Mouse (Mus musculus): Measurements from ENCODE around the gene Slc38a9. TPM values are rescaled to one million over a fixed set of nuclear protein-coding genes. Genes with fewer than 3 reads are reported as not detected.
A peak's percentile ranks its signal among the peaks of the same experiment; 100 is the strongest.

Slc38a9 gene
- polyA plus RNA-seq, 1 experiment from 2014 or later: 13.9 TPM

- H3K36me3 ChIP-seq: no peaks in the 10 kb centered on the region
- peaks cover 35% of the 10 kb centered on the region for H3K4me1 ChIP-seq
- 30% methylated on average over 4 of the region's 4 CpGs for WGBS
- no peaks in the 10 kb centered on the region for H3K9me3 ChIP-seq
- H3K27me3 ChIP-seq (replicated peaks): no peaks in the 10 kb centered on the region
- H3K4me2 ChIP-seq: no peak overlapping the region
- H3K4me3 ChIP-seq (replicated peaks): no peak overlapping the region
- no peak overlapping the region for H3K9ac ChIP-seq
- no peak for ATAC-seq (ENCODE audit: insufficient read depth, low FRiP score, low read depth)
- H3K27ac ChIP-seq: peak overlapping the region; percentile 74
Observed at GRCm38 (mm10) chr13:112762548-112762947, 102.0 kb downstream of the Slc38a9 start.

DNA sequence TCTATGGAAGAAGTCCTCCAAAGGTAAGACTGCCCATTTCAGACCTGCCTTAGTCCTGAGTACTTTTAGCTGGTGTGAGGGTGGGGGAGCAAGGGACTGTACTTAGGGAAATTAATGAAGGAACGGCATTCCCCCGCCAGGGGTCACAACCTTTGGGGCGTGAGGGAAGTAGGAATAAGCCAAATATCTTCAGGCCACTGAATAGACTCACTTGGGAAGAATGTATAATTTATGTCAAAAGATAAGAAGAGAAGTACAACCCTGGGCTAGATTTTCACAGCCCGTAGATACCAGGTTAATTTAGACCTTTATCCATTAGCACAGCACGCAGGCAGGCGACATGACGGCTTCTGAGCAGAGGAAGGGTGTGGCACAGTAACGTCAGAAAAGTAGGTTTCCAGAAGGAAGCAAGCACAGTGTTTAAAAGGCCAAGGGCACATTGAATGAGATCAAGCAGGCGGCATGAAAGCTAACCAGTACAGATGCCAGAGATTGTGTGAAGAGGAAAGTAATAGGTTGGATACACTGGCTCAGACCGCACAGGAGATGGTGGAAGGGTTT lies 103.1 kb downstream of the Slc38a9 start:
- Histone ChIP-seq H3K36me3 (no peaks in the 10 kb centered on the region), H3K9me3 (no peaks in the 10 kb centered on the region), H3K9ac (no peak overlapping the region), H3K4me1 (peaks cover 34% of the 10 kb centered on the region), H3K4me2 (no peak overlapping the region), H3K4me3 (replicated peaks) (no peak overlapping the region), H3K27me3 (replicated peaks) (no peaks in the 10 kb centered on the region), H3K27ac (peak overlapping the region; percentile 23; the same call in 1 of the 2 replicates)
- 52% methylated on average over 10 of the region's 10 CpGs for WGBS
- no peak for ATAC-seq (ENCODE audit: insufficient read depth, low FRiP score, low read depth)

DNA sequence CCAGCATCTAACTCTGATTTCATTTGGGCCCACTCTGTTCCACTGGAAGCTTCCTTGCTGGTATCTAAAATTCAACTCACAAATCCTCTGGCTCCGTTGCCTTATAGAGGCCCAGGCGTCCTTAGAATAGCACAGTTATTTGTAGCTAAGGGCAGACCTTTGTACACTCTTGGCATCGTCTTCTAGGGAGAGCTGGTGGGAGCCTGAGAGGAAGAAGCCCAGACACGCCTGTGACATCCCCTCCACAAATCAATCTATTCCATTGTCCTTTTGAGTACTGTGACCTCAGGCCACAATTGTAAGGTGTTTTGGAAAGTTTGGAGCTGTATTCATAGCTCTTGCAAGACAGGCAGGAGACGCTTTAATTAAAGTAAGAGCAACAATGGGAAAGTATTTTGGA lies 104.0 kb downstream of the Slc38a9 start:
- Histone ChIP-seq H3K9ac (no peak overlapping the region), H3K36me3 (no peaks in the 10 kb centered on the region), H3K4me1 (peaks cover 26% of the 10 kb centered on the region), H3K4me3 (replicated peaks) (no peak overlapping the region), H3K27ac (no peak overlapping the region), H3K9me3 (no peaks in the 10 kb centered on the region), H3K27me3 (replicated peaks) (no peaks in the 10 kb centered on the region), H3K4me2 (no peak overlapping the region)
- ATAC-seq (ENCODE audit: insufficient read depth, low FRiP score, low read depth): no peak
- WGBS: 67% methylated on average over 5 of the region's 5 CpGs

DNA sequence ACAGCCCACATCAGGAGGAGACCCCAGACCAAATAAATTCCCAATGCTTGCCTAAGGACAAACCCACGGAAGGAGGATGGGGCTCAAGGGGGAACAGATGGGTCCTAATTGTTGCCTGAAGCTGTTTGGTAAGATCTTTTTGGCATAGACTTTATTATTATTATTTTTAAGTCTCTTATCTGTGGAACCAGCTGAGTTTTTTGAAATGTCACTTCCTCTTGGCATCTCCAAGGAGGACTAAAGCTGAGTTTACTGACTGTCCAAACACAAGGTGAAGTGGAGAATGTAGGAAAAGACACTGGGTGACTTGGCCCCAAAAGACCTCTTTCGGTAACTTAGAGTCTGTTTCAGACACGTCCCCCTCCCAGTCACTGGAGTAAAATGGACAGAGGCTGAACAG lies 105.1 kb downstream of the Slc38a9 start:
- ATAC-seq (ENCODE audit: insufficient read depth, low FRiP score, low read depth): no peak
- Histone ChIP-seq H3K4me3 (replicated peaks) (no peak overlapping the region), H3K36me3 (no peaks in the 10 kb centered on the region), H3K4me1 (peaks cover 15% of the 10 kb centered on the region), H3K27me3 (replicated peaks) (no peaks in the 10 kb centered on the region), H3K9me3 (no peaks in the 10 kb centered on the region), H3K27ac (no peak overlapping the region), H3K9ac (no peak overlapping the region), H3K4me2 (no peak overlapping the region)
- 89% methylated on average over 3 of the region's 3 CpGs for WGBS

DNA sequence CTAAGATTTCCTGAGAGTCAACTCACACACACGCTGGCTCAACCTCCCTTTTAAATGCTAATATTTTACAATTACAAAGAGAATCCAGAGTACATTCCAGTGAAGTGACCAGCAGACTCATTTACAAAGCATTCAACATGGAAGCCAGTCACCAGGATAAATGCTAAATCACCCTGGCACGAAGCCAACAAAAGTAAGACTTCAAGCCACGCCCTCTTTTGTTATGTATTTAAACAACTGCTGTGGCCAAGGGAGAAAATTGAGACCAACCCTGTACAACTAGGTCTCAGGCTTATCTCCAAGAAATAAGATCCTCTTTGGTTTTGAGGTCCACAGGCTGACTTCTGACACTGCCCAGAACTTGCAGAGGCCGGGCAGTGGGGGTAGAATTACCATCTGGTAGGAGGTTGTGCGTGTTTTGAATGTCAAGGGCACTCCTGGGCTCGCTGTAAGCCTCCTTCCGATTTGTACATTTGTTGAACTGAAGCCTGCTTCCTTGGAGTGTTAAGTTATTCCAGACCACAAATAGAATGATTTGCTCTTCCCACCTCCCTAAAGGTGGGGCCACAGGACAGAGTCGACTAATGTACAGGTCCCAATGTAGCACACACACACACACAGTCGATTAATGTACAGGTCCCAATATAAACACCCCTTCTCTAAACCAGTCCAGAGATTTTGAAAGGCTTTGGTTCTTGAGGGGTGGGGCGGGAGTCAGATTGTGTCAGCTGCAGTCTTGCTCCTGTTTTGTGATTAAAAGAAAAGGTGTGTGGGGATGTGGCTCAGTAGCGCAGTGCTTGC lies 110.2 kb downstream of the Slc38a9 start:
- WGBS: 27% methylated on average over 11 of the region's 11 CpGs
- H3K27me3 ChIP-seq (replicated peaks): no peaks in the 10 kb centered on the region
- peaks cover 7% of the 10 kb centered on the region; the same call in 1 of the 2 replicates for H3K4me1 ChIP-seq
- ATAC-seq (ENCODE audit: insufficient read depth, low FRiP score, low read depth): peak; percentile 79
- peak overlapping the region; percentile 80 for H3K27ac ChIP-seq
- H3K36me3 ChIP-seq: no peaks in the 10 kb centered on the region
- no peak overlapping the region for H3K4me3 ChIP-seq (replicated peaks)
- peak overlapping the region; percentile 29; the same call in 1 of the 2 replicates for H3K4me2 ChIP-seq
- no peaks in the 10 kb centered on the region for H3K9me3 ChIP-seq
- no peak overlapping the region for H3K9ac ChIP-seq

- H3K4me3 ChIP-seq (replicated peaks): no peak overlapping the region
- peak overlapping the region; percentile 29; the same call in 1 of the 2 replicates for H3K4me2 ChIP-seq
- H3K4me1 ChIP-seq: peaks cover 7% of the 10 kb centered on the region; the same call in 1 of the 2 replicates
- peak overlapping the region; percentile 80; the same call in 1 of the 2 replicates for H3K27ac ChIP-seq
- H3K9ac ChIP-seq: no peak overlapping the region
- 42% methylated on average over 15 of the region's 15 CpGs for WGBS
- H3K9me3 ChIP-seq: no peaks in the 10 kb centered on the region
- H3K36me3 ChIP-seq: no peaks in the 10 kb centered on the region
- no peaks in the 10 kb centered on the region for H3K27me3 ChIP-seq (replicated peaks)
- ATAC-seq (ENCODE audit: insufficient read depth, low FRiP score, low read depth): no peak
Observed at GRCm38 (mm10) chr13:112771447-112772208, 111.1 kb downstream of the Slc38a9 start.

DNA sequence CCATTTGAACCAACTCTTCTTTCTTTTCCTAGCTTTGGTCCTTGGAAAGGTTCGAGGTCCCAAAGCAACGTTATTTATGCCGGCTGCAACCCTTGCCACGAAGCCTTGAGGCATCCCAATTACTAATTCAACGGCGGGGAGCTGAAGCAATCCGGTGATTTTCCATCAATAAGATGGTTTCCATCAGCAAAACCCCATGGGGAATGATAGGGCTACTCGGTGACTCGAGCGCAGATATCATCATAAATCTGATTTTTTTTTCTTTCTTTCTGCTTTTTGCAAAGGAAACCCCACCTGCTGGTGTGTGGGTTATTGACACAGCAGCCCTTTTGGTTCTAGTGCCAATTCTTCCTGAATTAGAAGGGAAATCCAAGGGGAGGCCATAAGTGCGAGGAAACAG lies 111.7 kb downstream of the Slc38a9 start:
- no peaks in the 10 kb centered on the region for H3K9me3 ChIP-seq
- no peaks in the 10 kb centered on the region for H3K36me3 ChIP-seq
- H3K4me2 ChIP-seq: no peak overlapping the region
- no peaks in the 10 kb centered on the region for H3K27me3 ChIP-seq (replicated peaks)
- WGBS: 71% methylated on average over 11 of the region's 11 CpGs
- no peak overlapping the region for H3K4me3 ChIP-seq (replicated peaks)
- H3K27ac ChIP-seq: no peak overlapping the region
- H3K9ac ChIP-seq: no peak overlapping the region
- H3K4me1 ChIP-seq: peaks cover 7% of the 10 kb centered on the region; the same call in 1 of the 2 replicates
- no peak for ATAC-seq (ENCODE audit: insufficient read depth, low FRiP score, low read depth)

DNA sequence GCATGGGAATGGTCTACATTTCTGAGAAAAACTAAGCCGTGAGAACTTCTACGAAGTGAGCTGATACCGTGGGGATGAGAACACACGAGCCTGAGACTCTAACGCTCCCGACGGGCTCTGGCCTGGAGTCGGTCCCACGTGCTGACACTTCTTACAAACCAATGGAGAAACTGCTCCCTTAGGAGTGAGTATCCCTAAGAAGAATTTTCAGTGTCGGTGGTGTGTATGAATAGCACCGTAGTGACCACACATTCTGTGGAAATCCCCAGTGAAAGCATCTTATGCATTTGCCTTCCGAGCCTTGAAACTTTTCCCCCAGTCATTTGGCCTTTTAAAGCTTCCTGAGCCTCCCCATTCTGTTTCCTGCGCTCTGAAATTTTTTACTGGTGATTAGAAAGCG lies 112.3 kb downstream of the Slc38a9 start:
- Histone ChIP-seq H3K9ac (no peak overlapping the region), H3K4me2 (no peak overlapping the region), H3K9me3 (no peaks in the 10 kb centered on the region), H3K4me1 (peaks cover 7% of the 10 kb centered on the region; the same call in 1 of the 2 replicates), H3K36me3 (no peaks in the 10 kb centered on the region), H3K27me3 (replicated peaks) (no peaks in the 10 kb centered on the region), H3K4me3 (replicated peaks) (no peak overlapping the region), H3K27ac (no peak overlapping the region)
- ATAC-seq (ENCODE audit: insufficient read depth, low FRiP score, low read depth): no peak
- 77% methylated on average over 14 of the region's 14 CpGs for WGBS

- 88% methylated on average over 3 of the region's 3 CpGs for WGBS
- H3K27ac ChIP-seq: no peak overlapping the region
Observed at GRCm38 (mm10) chr13:112773991-112774675, 113.6 kb downstream of the Slc38a9 start.

GRCm38 (mm10) chr13:112775856-112776255 lies 115.3 kb downstream of the Slc38a9 start:
- no peak overlapping the region for H3K4me2 ChIP-seq
- H3K9ac ChIP-seq: no peak overlapping the region
- H3K36me3 ChIP-seq: no peaks in the 10 kb centered on the region
- WGBS: 84% methylated on average over 10 of the region's 10 CpGs
- no peak for ATAC-seq (ENCODE audit: insufficient read depth, low FRiP score, low read depth)
- peaks cover 5% of the 10 kb centered on the region; the same call in 1 of the 2 replicates for H3K4me1 ChIP-seq
- H3K27ac ChIP-seq: no peak overlapping the region
- H3K4me3 ChIP-seq (replicated peaks): no peak overlapping the region
- H3K9me3 ChIP-seq: no peaks in the 10 kb centered on the region
- H3K27me3 ChIP-seq (replicated peaks): no peaks in the 10 kb centered on the region

More at GRCm38 (mm10) chr13:112773991-112774675, 113.6 kb downstream of the Slc38a9 start:
- no peaks in the 10 kb centered on the region for H3K27me3 ChIP-seq (replicated peaks)
- no peak for ATAC-seq (ENCODE audit: insufficient read depth, low FRiP score, low read depth)
- H3K4me1 ChIP-seq: peaks cover 7% of the 10 kb centered on the region; the same call in 1 of the 2 replicates
- H3K9me3 ChIP-seq: no peaks in the 10 kb centered on the region
- H3K4me3 ChIP-seq (replicated peaks): no peak overlapping the region
- no peak overlapping the region for H3K4me2 ChIP-seq
- no peaks in the 10 kb centered on the region for H3K36me3 ChIP-seq
- no peak overlapping the region for H3K9ac ChIP-seq

DNA sequence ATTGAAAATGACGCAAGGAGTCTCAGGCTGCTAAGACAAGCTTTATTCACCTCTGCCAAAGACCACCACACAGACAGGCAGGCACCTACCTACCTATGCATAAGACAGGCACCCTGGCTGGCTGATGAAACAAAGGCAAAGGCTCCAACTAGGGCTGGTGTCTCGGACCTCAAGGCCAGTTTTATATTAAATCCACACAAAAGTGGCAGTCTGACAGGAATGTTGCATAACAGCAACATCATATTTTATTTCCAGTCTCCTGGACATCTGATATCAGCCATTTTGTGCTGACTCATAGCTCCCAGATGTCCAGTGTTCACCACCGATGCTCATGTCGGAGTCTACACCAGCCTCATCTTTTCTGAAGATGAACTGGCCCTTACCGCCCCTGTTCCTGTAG lies 117.9 kb downstream of the Slc38a9 start:
- no peaks in the 10 kb centered on the region for H3K27me3 ChIP-seq (replicated peaks)
- no peak overlapping the region for H3K9ac ChIP-seq
- H3K9me3 ChIP-seq: no peaks in the 10 kb centered on the region
- ATAC-seq (ENCODE audit: insufficient read depth, low FRiP score, low read depth): no peak
- WGBS: 90% methylated on average over 5 of the region's 5 CpGs
- no peaks in the 10 kb centered on the region for H3K4me1 ChIP-seq
- no peak overlapping the region for H3K4me2 ChIP-seq
- no peaks in the 10 kb centered on the region for H3K36me3 ChIP-seq
- H3K27ac ChIP-seq: no peak overlapping the region
- H3K4me3 ChIP-seq (replicated peaks): no peak overlapping the region
